ENCODE assay signal across 27 mouse cellular contexts in the genomic region with DNA sequence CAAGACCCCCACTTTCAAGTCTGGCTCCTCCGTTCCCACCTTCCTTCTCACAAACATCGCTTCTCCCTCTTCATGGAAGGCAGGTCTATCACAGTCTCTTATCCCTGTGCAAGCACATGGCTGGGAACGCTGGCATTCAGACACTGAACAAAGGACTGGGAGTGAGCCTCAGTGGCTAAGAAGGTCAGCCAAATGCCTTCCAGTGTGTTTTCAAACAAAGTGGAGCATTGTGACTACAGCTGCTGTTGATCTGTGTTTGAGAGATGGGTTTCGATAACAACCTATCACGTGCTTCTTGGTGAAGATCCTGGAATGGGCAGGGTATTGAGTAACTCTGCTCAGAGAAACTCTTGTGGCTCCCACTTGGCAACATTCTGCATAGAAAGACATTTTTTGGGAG. TPM values are rescaled to one million over a fixed set of nuclear protein-coding genes. Genes with fewer than 3 reads are reported as not detected.
DNase-seq lines count a peak whose midpoint lies in the region; ATAC-seq and TF ChIP-seq lines count a peak whose summit lies in the region.
"Had no signal": no experiment of that assay in that cellular context is flagged by ENCODE, and none has a peak within 500 bp of the region (broad histone marks: within the 10 kb centered on the region; RNA-seq: fewer than 3 reads in every experiment).

No protein-coding gene starts in this region.

- ATAC-seq in erythroblast, adult 5-6 weeks (replicated peaks; ENCODE audit: low FRiP score, poor library complexity, severe bottlenecking): no peak
- ATAC-seq: activated CD4-positive, CD25-positive, alpha-beta regulatory T cell, adult 4 months; hindbrain, embryonic 16.5 days; midbrain, embryonic 15.5 days; Patski had no signal

- H3K27ac ChIP-seq in layer of hippocampus, adult 2 months: no peak overlapping the region
- H3K27ac ChIP-seq: embryonic facial prominence, embryonic 12.5 days; forebrain, embryonic 10.5 days; heart, embryonic 10.5 days; limb, embryonic 10.5 days; macrophage; midbrain, embryonic 15.5 days had no signal

- no peak overlapping the region for H3K4me3 ChIP-seq in layer of hippocampus, adult 2 months
- H3K4me3 ChIP-seq: embryonic facial prominence, embryonic 12.5 days; forebrain, embryonic 10.5 days; heart, embryonic 10.5 days; limb, embryonic 10.5 days; midbrain, embryonic 15.5 days had no signal

- no peak for TF ChIP-seq CTCF in layer of hippocampus, adult 2 months (conservative IDR thresholded peaks at IDR 0.05)

- DNase-seq in layer of hippocampus, adult 11-12 months (ENCODE audit: low spot score): peak; percentile 38
- no peak for DNase-seq in layer of hippocampus, adult 2 months (ENCODE audit: low spot score in 2 of 2)
- peak; percentile 80 for DNase-seq in retina, postnatal 1 day
- no peak for DNase-seq in retina, embryonic 14.5 days (ENCODE audit: low spot score)
- peak; percentile 16 for DNase-seq in fat pad, adult 2 months (ENCODE audit: extremely low read depth, low read depth, low spot score)
- DNase-seq in telencephalon, adult 2 months (ENCODE audit: low read depth, low spot score): peak; percentile 50
- no peak for DNase-seq in heart, postnatal 4 days
- DNase-seq: adrenal gland, postnatal 25 days; B cell, adult 2 months; cerebellum, adult 9-11 months; gastrocnemius, postnatal 14 days; heart, postnatal 14 days; kidney, adult 18-20 months; kidney, postnatal 25 days; spleen, adult 18-20 months had no signal

RNA-seq across cellular contexts. Expression of a gene that starts 4.5 kb away (rescaled TPM):
- total RNA-seq in layer of hippocampus, adult 2 months (2021): not detected
- not detected for total RNA-seq in heart, postnatal 4 days (2021)
- not detected in 2 replicates for total RNA-seq in erythroblast, adult 5-6 weeks (2015; ENCODE audit: low replicate concordance)
- not detected in 2 replicates for total RNA-seq in erythroblast, adult 5-6 weeks (2017; ENCODE audit: low replicate concordance)
- total RNA-seq: adrenal gland, postnatal 25 days; gastrocnemius, postnatal 14 days; heart, postnatal 14 days; left cerebral cortex, adult 18-20 months; neutrophil, adult 5-6 weeks had no signal

RNA-seq across cellular contexts. Expression of a gene that starts 32.2 kb away (rescaled TPM):
- not detected for total RNA-seq in layer of hippocampus, adult 2 months (2021)
- total RNA-seq in heart, postnatal 4 days (2021): not detected
- total RNA-seq in erythroblast, adult 5-6 weeks (2015; ENCODE audit: low replicate concordance): not detected in 2 replicates
- total RNA-seq in erythroblast, adult 5-6 weeks (2017; ENCODE audit: low replicate concordance): not detected in 2 replicates
- total RNA-seq: adrenal gland, postnatal 25 days; gastrocnemius, postnatal 14 days; heart, postnatal 14 days; left cerebral cortex, adult 18-20 months; neutrophil, adult 5-6 weeks had no signal

RNA-seq across cellular contexts. Expression of a gene that starts 37.8 kb away (rescaled TPM):
- total RNA-seq in layer of hippocampus, adult 2 months (2021): not detected
- total RNA-seq in heart, postnatal 4 days (2021): not detected
- total RNA-seq in erythroblast, adult 5-6 weeks (2015; ENCODE audit: low replicate concordance): not detected in 2 replicates
- not detected in 2 replicates for total RNA-seq in erythroblast, adult 5-6 weeks (2017; ENCODE audit: low replicate concordance)
- total RNA-seq: gastrocnemius, postnatal 14 days; heart, postnatal 14 days; left cerebral cortex, adult 18-20 months; neutrophil, adult 5-6 weeks had no signal

RNA-seq across cellular contexts. Expression of a gene that starts 52.2 kb away (rescaled TPM):
- total RNA-seq in layer of hippocampus, adult 2 months (2021): not detected
- total RNA-seq in heart, postnatal 4 days (2021): not detected
- not detected in 2 replicates for total RNA-seq in erythroblast, adult 5-6 weeks (2015; ENCODE audit: low replicate concordance)
- not detected in 2 replicates for total RNA-seq in erythroblast, adult 5-6 weeks (2017; ENCODE audit: low replicate concordance)
- total RNA-seq: adrenal gland, postnatal 25 days; gastrocnemius, postnatal 14 days; heart, postnatal 14 days; left cerebral cortex, adult 18-20 months; neutrophil, adult 5-6 weeks had no signal

Comparison
In these comparisons a context has a peak if more than half of its experiments do, and no peak if none do; other contexts are left out.
1. DNase-seq: peak in layer of hippocampus, adult 11-12 months (single experiment), retina, postnatal 1 day (single experiment), fat pad, adult 2 months (single experiment) and telencephalon, adult 2 months (single experiment); none in layer of hippocampus, adult 2 months (0 of 2), retina, embryonic 14.5 days (single experiment) and heart, postnatal 4 days (single experiment).